Mouse (Mus musculus) midbrain, postnatal 0 days (tissue): ENCODE measurements at regions not wholly inside any gene's neighbourhood (a gene's known extent, or its start where the extent isn't known, plus 50 kb on each side); places are given as distances from the start of the nearest gene placed in this dataset.
A peak's percentile ranks its signal among the peaks of the same experiment; 100 is the strongest.

ENCODE experiments used
- ATAC-seq: fragments of 200-750 bp; cut with Nextera tagmentation; 2 replicates; pipeline ENCODE4 v1.8.0; 2017; ENCODE audit warnings: moderate number of reproducible peaks, mild to moderate bottlenecking, moderate TSS enrichment, moderate library complexity; ENCODE audit not compliant: low FRiP score
- DNase-seq: peaks from one replicate; pipeline ENCODE4 v3.0.0-alpha.2; 2015; ENCODE audit warnings: low spot score
- H3K27ac ChIP-seq: fragments of 300-500 bp; sonication (generic); 2 replicates; pipeline ENCODE4 v1.5.1; 2014; ENCODE audit warnings: low read depth, mild to moderate bottlenecking, low read length, mixed read lengths
- H3K27me3 ChIP-seq: fragments of 300-500 bp; sonication (generic); 2 replicates; pipeline ENCODE4 v1.6.1; 2014; ENCODE audit warnings: low read length, control low read depth, mixed read lengths; ENCODE audit not compliant: insufficient read depth
- H3K36me3 ChIP-seq: fragments of 300-500 bp; sonication (generic); 2 replicates; pipeline ENCODE4 v1.6.1; 2014; ENCODE audit warnings: low read length, control low read depth, mixed read lengths; ENCODE audit not compliant: insufficient read depth
- H3K4me1 ChIP-seq: fragments of 300-500 bp; sonication (generic); 2 replicates; pipeline ENCODE4 v1.6.1; 2014; ENCODE audit warnings: mild to moderate bottlenecking, control low read depth, antibody characterized with exemption, low read length, mixed read lengths; ENCODE audit not compliant: insufficient read depth
- H3K4me2 ChIP-seq: fragments of 300-500 bp; sonication (generic); 2 replicates; pipeline ENCODE4 v1.6.1; 2014; ENCODE audit warnings: low read depth, mild to moderate bottlenecking, low read length, mixed read lengths; ENCODE audit not compliant: poor library complexity, severe bottlenecking
- H3K4me3 ChIP-seq: fragments of 300-500 bp; sonication (generic); 2 replicates; pipeline ENCODE4 v1.5.1; 2014; ENCODE audit warnings: low read depth, mild to moderate bottlenecking, low read length, moderate library complexity
- H3K9ac ChIP-seq: fragments of 300-500 bp; sonication (generic); replicated peaks from 2 replicates; pipeline ENCODE4 v1.6.1; 2014; ENCODE audit warnings: mild to moderate bottlenecking, low read length, moderate library complexity, mixed read lengths; ENCODE audit not compliant: poor library complexity, severe bottlenecking
- H3K9me3 ChIP-seq: fragments of 300-500 bp; sonication (generic); 2 replicates; pipeline ENCODE4 v1.6.1; 2016; ENCODE audit warnings: low read length, control low read depth
- CTCF ChIP-seq: IDR thresholded peaks from 2 replicates; pipeline ENCODE4 v1.5.1; 2016; ENCODE audit warnings: antibody characterized with exemption, mild to moderate bottlenecking
- WGBS: fragments of 180-500 bp; shearing (Covaris S2); extraction: QIAGEN DNeasy Blood & Tissue Kit; methylation state at CpG from one replicate; pipeline ENCODE4 v1.1.7; 2014; 5-methylcytosine and 5-hydroxymethylcytosine counted together

DNA sequence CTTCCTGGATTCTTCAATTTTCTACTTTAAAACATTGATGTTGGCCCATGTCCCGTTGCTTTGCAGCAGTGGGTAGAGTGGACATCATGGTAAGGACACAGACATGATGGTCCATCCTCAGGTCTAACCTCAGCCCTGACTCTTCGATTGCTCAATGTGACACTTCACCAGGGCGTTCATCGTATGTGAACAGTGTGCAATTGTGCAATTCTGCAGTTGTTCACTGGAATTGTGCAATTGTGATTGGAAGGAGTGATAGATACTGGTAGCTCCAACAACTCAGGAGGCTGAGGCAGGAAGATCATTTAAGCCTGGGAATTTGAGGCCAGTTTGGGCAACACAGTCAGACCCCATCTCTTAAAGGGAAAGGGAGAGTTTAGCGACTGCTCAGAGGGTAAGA is 84.9 kb downstream of the Atp1a1 start:
- no peak for TF ChIP-seq CTCF
- 92% methylated on average over 5 of the region's 5 CpGs for WGBS
- H3K4me2 ChIP-seq, result no peak overlapping the region
- H3K36me3 ChIP-seq, result no peaks in the 10 kb centered on the region
- 0 out of 2 replicates have a peak, but pooled peaks cover 4% of the 10 kb centered on the region for H3K4me1 ChIP-seq
- DNase-seq (no peak), ATAC-seq (no peak)
- no peak overlapping the region for H3K9ac ChIP-seq
- no peak overlapping the region for H3K27ac ChIP-seq
- H3K27me3 ChIP-seq, result no peaks in the 10 kb centered on the region
- H3K9me3 ChIP-seq, result no peaks in the 10 kb centered on the region
- H3K4me3 ChIP-seq, result no peak overlapping the region

DNA sequence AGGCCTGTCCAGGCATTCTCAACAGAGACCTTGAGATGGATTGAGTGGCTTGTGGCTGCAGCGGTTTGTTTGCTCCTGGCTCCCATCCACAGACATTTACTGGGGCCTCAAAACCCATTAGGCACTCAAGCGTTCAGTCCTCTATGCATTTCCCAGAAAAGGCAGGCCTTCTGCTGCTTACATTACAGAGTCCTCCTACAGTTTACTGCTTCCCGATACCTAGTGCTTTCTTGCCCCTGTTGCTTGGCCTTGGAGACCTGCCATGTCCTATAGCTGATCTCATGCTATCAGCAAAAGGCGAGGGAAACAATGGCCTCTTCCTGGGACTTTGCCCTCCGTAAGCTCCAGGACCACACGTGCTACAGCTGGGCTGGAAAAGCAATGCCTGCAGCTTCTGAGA is 85.7 kb downstream of the Atp1a1 start:
- Histone ChIP-seq H3K4me1 (peaks cover 7% of the 10 kb centered on the region; the same call in 1 of the 2 replicates), H3K27ac (no peak overlapping the region)
- 54% methylated on average over 6 of the region's 6 CpGs for WGBS

DNA sequence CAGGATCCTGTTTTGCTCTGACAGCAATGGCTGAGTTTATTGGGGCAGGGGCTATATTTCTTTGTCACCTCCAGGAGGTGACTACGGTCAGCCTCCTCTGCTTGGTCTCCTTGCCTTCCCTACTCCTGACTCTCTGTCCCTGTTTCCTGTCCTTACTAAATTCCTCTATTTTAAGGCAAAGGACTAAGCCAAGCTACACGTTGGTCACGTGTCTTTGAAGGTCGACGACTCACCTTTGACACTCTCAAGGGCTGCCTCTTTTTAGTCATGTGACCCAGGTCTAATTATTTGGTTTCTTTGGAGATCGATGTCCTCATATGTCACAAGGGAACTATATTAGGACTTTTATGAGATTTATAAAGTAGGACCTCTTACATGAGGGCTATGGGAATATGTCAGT is 86.9 kb downstream of the Atp1a1 start:
- H3K4me1 ChIP-seq, result peaks cover 5% of the 10 kb centered on the region; the same call in 1 of the 2 replicates
- WGBS, result 88% methylated on average over 6 of the region's 6 CpGs
- ATAC-seq (no peak), DNase-seq (no peak)
- no peak overlapping the region for H3K4me3 ChIP-seq
- no peaks in the 10 kb centered on the region for H3K9me3 ChIP-seq
- no peaks in the 10 kb centered on the region for H3K27me3 ChIP-seq
- no peak for TF ChIP-seq CTCF
- no peaks in the 10 kb centered on the region for H3K36me3 ChIP-seq
- no peak overlapping the region for H3K27ac ChIP-seq
- no peak overlapping the region for H3K9ac ChIP-seq
- H3K4me2 ChIP-seq, result no peak overlapping the region

More for the DNA sequence above, 85.7 kb downstream of the Atp1a1 start:
- Histone ChIP-seq H3K36me3 (no peaks in the 10 kb centered on the region), H3K27me3 (no peaks in the 10 kb centered on the region), H3K4me2 (no peak overlapping the region), H3K9ac (no peak overlapping the region), H3K4me3 (no peak overlapping the region), H3K9me3 (no peaks in the 10 kb centered on the region)
- TF ChIP-seq CTCF, result no peak
- ATAC-seq (no peak), DNase-seq (peak; percentile 51)

DNA sequence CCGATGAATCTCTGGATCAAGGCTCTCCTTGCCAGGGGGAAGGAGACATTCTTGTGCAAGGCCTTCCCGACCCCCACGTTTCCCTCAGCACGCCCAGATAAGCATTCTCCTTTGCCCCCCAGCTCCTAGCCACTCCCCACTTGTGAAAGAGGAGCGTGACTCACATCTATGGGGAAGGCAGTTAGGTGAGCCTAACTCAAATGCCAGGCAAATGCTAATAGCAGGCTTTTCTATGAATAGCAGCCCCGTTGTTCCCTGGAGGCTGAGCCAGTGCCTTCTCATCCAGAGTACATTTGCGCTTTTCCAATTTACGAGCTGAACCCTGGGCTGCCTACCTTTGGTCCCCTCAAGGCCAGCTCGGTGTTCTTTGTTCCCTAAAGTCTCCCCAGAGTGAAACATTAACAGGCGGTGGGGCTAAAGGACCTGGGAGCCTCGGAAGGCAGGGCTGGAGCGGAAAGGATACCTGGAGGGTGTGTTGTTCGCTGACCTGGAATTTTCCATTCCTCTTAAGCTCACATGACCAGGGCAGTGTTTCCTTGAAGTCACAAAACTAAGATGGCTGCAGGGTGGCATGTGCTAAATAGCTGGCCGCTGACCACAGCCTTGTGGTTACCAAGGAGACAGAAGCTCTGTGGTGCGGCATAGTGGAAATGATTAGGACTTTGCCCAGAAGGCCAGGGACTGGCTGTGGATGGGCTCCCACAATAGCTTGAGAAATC is 87.5 kb downstream of the Atp1a1 start:
- 46% methylated on average over 15 of the region's 15 CpGs for WGBS
- peak; percentile 77 for DNase-seq
- peak; percentile 61; the same call in 1 of the 2 replicates for ATAC-seq
- TF ChIP-seq CTCF, result no peak
- Histone ChIP-seq H3K9me3 (no peaks in the 10 kb centered on the region), H3K4me3 (no peak overlapping the region), H3K27me3 (no peaks in the 10 kb centered on the region), H3K27ac (peak overlapping the region; percentile 26; the same call in 1 of the 2 replicates), H3K4me2 (no peak overlapping the region), H3K9ac (no peak overlapping the region), H3K36me3 (no peaks in the 10 kb centered on the region), H3K4me1 (peaks cover 5% of the 10 kb centered on the region; the same call in 1 of the 2 replicates)

DNA sequence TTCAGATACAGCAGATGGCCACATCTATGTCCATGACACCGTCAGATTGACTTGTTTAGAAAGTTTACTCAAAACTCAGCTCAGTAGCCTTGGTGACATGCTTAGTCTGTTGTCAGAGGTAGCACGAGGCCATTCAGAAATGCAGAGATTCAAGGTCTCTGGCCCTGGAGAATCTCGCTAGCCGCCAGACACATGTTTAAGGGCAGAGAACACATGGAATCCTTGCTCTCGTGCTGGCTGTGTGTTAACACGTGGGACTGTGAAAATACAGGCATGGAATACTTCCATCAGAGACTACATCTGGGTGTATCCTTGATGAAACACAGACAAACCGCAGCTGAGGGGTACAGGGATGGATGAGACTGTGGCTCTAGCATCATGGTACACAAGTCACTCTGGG is 88.9 kb downstream of the Atp1a1 start:
- WGBS, result 96% methylated on average over 7 of the region's 7 CpGs
- no peak for DNase-seq
- Histone ChIP-seq H3K9ac (no peak overlapping the region), H3K4me3 (no peak overlapping the region), H3K36me3 (no peaks in the 10 kb centered on the region), H3K4me2 (no peak overlapping the region), H3K27me3 (no peaks in the 10 kb centered on the region), H3K9me3 (no peaks in the 10 kb centered on the region), H3K27ac (no peak overlapping the region), H3K4me1 (peaks cover 5% of the 10 kb centered on the region; the same call in 1 of the 2 replicates)
- no peak for TF ChIP-seq CTCF
- no peak for ATAC-seq

DNA sequence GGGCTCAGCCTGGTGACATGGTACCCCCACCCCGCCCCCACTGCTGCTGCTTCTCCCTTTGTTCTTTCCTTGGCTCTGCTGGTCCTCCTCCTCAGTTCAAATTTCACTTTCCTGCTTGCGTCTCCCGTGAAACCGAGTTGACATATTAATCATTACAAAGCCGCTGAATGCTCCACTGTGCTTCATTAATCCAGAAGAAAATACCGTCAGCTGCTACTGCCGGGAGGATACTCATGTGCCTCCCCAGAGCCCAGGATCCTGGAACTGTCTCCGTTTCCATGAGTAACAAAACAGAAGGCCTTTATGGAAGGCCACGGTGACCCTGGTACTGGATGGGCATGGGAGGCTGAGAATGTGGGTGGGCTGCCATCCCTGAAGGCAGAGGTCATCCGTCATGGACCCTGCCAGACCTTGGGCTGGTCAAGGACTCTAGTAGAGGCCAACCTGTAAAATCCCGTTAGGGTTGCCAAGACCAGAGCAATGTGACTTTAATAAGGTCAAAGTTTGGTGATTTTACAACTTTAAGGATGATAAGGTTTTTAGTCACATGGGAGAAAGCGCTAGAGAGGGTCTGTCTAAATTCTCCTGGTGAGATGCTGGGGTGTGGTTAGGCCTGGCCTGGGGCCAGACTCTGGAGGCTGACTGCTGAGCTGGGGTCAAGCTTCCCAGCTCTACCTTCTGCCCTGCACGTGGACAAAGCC is 90.7 kb downstream of the Atp1a1 start:
- Histone ChIP-seq H3K4me1 (peaks cover 5% of the 10 kb centered on the region; the same call in 1 of the 2 replicates), H3K9ac (no peak overlapping the region), H3K4me3 (no peak overlapping the region), H3K27ac (no peak overlapping the region), H3K36me3 (no peaks in the 10 kb centered on the region), H3K9me3 (no peaks in the 10 kb centered on the region), H3K27me3 (no peaks in the 10 kb centered on the region), H3K4me2 (no peak overlapping the region)
- DNase-seq (peak; percentile 72), ATAC-seq (peak; percentile 42)
- no peak for TF ChIP-seq CTCF
- WGBS, result 28% methylated on average over 13 of the region's 13 CpGs
